Mouse (Mus musculus): ENCODE results near the gene Chl1.

- no peak for TF ChIP-seq CTCF (IDR thresholded peaks at IDR 0.05; ENCODE audit: borderline replicate concordance, extremely low read depth, insufficient read depth, insufficient read length)
- no peak for TF ChIP-seq POLR2A (IDR thresholded peaks at IDR 0.05; ENCODE audit: borderline replicate concordance, extremely low read depth, insufficient read depth, insufficient read length, poor library complexity, severe bottlenecking)
These were observed 105.7 kb downstream of the Chl1 start for GRCm38 (mm10) chr6:103615924-103616602.

All from brain, embryonic 14.5 days (tissue).